Mouse (Mus musculus) brain, embryonic 14.5 days (tissue): ENCODE results near the gene Abcb6.

Source experiments
- CTCF ChIP-seq: fragments of 200-500 bp; IDR thresholded peaks from 2 replicates; pipeline ENCODE4 v1.5.1; 2012; ENCODE audit warnings: inconsistent platforms, mild to moderate bottlenecking, moderate library complexity, borderline replicate concordance; ENCODE audit not compliant: insufficient read depth, insufficient read length; ENCODE audit errors: extremely low read depth
- POLR2A ChIP-seq: fragments of 200-500 bp; IDR thresholded peaks from 2 replicates; pipeline ENCODE4 v1.6.1; 2012; ENCODE audit warnings: mild to moderate bottlenecking, inconsistent platforms, borderline replicate concordance; ENCODE audit not compliant: poor library complexity, insufficient read depth, insufficient read length, severe bottlenecking; ENCODE audit errors: extremely low read depth

DNA sequence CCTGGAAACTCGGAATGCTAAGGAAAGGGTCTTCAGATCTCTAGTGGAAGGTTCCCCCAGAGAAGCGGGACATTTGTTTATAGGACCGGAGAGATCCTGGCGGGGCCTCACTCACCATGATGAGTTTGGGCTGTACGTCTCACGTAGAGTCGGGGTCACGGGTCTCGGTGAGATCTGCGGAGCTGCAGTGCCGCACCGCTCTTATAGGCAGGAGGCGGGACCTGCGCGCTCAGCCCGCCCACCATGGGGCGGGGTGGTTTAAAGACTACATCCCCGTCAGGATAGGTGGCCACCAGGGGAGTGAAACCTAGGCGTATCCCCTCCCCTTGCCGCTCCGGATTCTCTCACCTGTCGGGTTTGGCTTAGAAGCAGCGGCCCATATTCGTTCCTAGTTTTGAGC lies 38.9 kb upstream of the Abcb6 start:
- TF ChIP-seq POLR2A: no peak
- no peak; the same call in 1 of the 2 replicates for TF ChIP-seq CTCF
